Mouse (Mus musculus) C2C12 (cell line): ENCODE data around the gene Sdc4. TPM values are rescaled to one million over a fixed set of nuclear protein-coding genes. Genes with fewer than 3 reads are reported as not detected.

Experiments used
- H3K27me3 ChIP-seq: one replicate; pipeline ENCODE4 v1.6.1; 2011; ENCODE audit not compliant: control insufficient read depth, insufficient read depth, insufficient read length
- H3K36me3 ChIP-seq: one replicate; pipeline ENCODE4 v1.6.1; 2011; ENCODE audit not compliant: control insufficient read depth, insufficient read depth
- H3K4me3 ChIP-seq: one replicate; pipeline ENCODE4 v1.5.1; 2011; ENCODE audit warnings: mild to moderate bottlenecking, control low read depth; ENCODE audit not compliant: poor library complexity, insufficient read depth, severe bottlenecking
- H3K79me2 ChIP-seq: one replicate; pipeline ENCODE4 v1.6.1; 2011; ENCODE audit not compliant: control insufficient read depth, insufficient read depth
- H3K79me3 ChIP-seq: one replicate; pipeline ENCODE4 v1.6.1; 2011; ENCODE audit warnings: low read depth, control low read depth
- H3ac ChIP-seq: one replicate; pipeline ENCODE3; 2011; ENCODE audit warnings: low read depth; ENCODE audit not compliant: control insufficient read depth, insufficient read length
- CEBPB ChIP-seq: IDR thresholded peaks from one replicate; pipeline ENCODE4 v1.6.1; 2011; ENCODE audit warnings: low read depth, mild to moderate bottlenecking, control low read depth, moderate library complexity
- CTCF ChIP-seq: IDR thresholded peaks from one replicate; pipeline ENCODE4 v1.5.1; 2011; ENCODE audit not compliant: control insufficient read depth, insufficient read depth, insufficient read length
- FOSL1 ChIP-seq: IDR thresholded peaks from one replicate; pipeline ENCODE4 v1.8.0; 2011; ENCODE audit warnings: mild to moderate bottlenecking, low read length; ENCODE audit not compliant: poor library complexity, insufficient read depth, severe bottlenecking
- MAX ChIP-seq: IDR thresholded peaks from one replicate; pipeline ENCODE4 v1.6.1; 2011; ENCODE audit warnings: mild to moderate bottlenecking, control low read depth
- MYOD1 ChIP-seq: IDR thresholded peaks from one replicate; pipeline ENCODE4 v1.6.1; 2011; ENCODE audit warnings: low read depth; ENCODE audit not compliant: control insufficient read depth, insufficient read length
- MYOG ChIP-seq: IDR thresholded peaks from one replicate; pipeline ENCODE4 v1.6.1; 2011; ENCODE audit not compliant: control insufficient read depth, insufficient read length; ENCODE audit errors: extremely low read depth
- USF1 ChIP-seq: IDR thresholded peaks from one replicate; pipeline ENCODE4 v1.6.1; 2011; ENCODE audit warnings: low read depth, mild to moderate bottlenecking, control low read depth, moderate library complexity
- polyA plus RNA-seq: library from polyadenylated mRNA; unstranded; fragments of >200 nt; fragmentation: generic; extraction: Trizol; gene quantifications from one replicate; pipeline ENCODE4 v1.2.1, GENCODE M21; 2012; ENCODE audit warnings: missing spikeins

Gene Sdc4
- polyA plus RNA-seq, 1 experiment: 124 TPM

- TF ChIP-seq FOSL1 (no peak), USF1 (peak; percentile 24)
- Histone ChIP-seq H3K79me2 (peaks cover 20% of the 10 kb centered on the region), H3ac (no peak overlapping the region), H3K4me3 (no peak overlapping the region), H3K36me3 (peaks cover 7% of the 10 kb centered on the region), H3K79me3 (peaks cover 16% of the 10 kb centered on the region), H3K27me3 (no peaks in the 10 kb centered on the region)
These were observed 14.3 kb upstream of the Sdc4 start for GRCm38 (mm10) chr2:164457942-164458341.

GRCm38 (mm10) chr2:164456864-164457300 lies 13.2 kb upstream of the Sdc4 start, which contains the start of gene Sys1:
Gene Sys1 (plus strand): TSS chr2:164456964.
- Histone ChIP-seq H3ac (peak within 1 kb of the TSS; percentile 38), H3K27me3 (no peaks in the 10 kb centered on the region), H3K79me3 (peaks cover 7% of the 10 kb centered on the region), H3K36me3 (no peaks in the 10 kb centered on the region), H3K79me2 (peaks cover 9% of the 10 kb centered on the region), H3K4me3 (no peak within 1 kb of the TSS)
- TF ChIP-seq MYOG (no peak), CTCF (no peak), USF1 (no peak), MAX (no peak), MYOD1 (no peak), FOSL1 (no peak), CEBPB (no peak)

GRCm38 (mm10) chr2:164456413-164456812 lies 12.7 kb upstream of the Sdc4 start:
- TF ChIP-seq CTCF (no peak), MAX (no peak), CEBPB (no peak), USF1 (no peak), MYOD1 (no peak), FOSL1 (no peak), MYOG (no peak)
- H3ac ChIP-seq: no peak overlapping the region
- no peak overlapping the region for H3K4me3 ChIP-seq
- peaks cover 2% of the 10 kb centered on the region for H3K79me3 ChIP-seq
- H3K27me3 ChIP-seq: no peaks in the 10 kb centered on the region
- H3K79me2 ChIP-seq: peaks cover 4% of the 10 kb centered on the region
- H3K36me3 ChIP-seq: no peaks in the 10 kb centered on the region

- Histone ChIP-seq H3K79me2 (no peaks in the 10 kb centered on the region), H3K36me3 (no peaks in the 10 kb centered on the region), H3ac (no peak overlapping the region), H3K27me3 (no peaks in the 10 kb centered on the region), H3K4me3 (no peak overlapping the region), H3K79me3 (no peaks in the 10 kb centered on the region)
- TF ChIP-seq CTCF: no peak
- TF ChIP-seq MAX: no peak
- TF ChIP-seq MYOD1: no peak
- no peak for TF ChIP-seq FOSL1
- TF ChIP-seq CEBPB: no peak
- TF ChIP-seq USF1: no peak
- no peak for TF ChIP-seq MYOG
These were observed 11.9 kb upstream of the Sdc4 start for GRCm38 (mm10) chr2:164455421-164456190.

GRCm38 (mm10) chr2:164454846-164455245 lies 11.2 kb upstream of the Sdc4 start:
- Histone ChIP-seq H3K79me2 (no peaks in the 10 kb centered on the region), H3ac (no peak overlapping the region), H3K4me3 (no peak overlapping the region), H3K36me3 (no peaks in the 10 kb centered on the region), H3K27me3 (no peaks in the 10 kb centered on the region), H3K79me3 (no peaks in the 10 kb centered on the region)
- TF ChIP-seq CEBPB (peak; percentile 98), MYOD1 (no peak), USF1 (no peak), MYOG (no peak)

GRCm38 (mm10) chr2:164453887-164454500 lies 10.3 kb upstream of the Sdc4 start:
- H3K79me3 ChIP-seq: no peaks in the 10 kb centered on the region
- no peaks in the 10 kb centered on the region for H3K27me3 ChIP-seq
- H3K36me3 ChIP-seq: no peaks in the 10 kb centered on the region
- H3K79me2 ChIP-seq: no peaks in the 10 kb centered on the region
- H3ac ChIP-seq: no peak overlapping the region
- H3K4me3 ChIP-seq: no peak overlapping the region
- TF ChIP-seq MAX (no peak), USF1 (no peak), MYOD1 (no peak), CEBPB (no peak)
